Mouse (Mus musculus) layer of hippocampus, adult 11-12 months (tissue): ENCODE results near the gene Epha10.
A peak's percentile ranks its signal among the peaks of the same experiment; 100 is the strongest.
"Not testable (repeated sequence)": the region's sequence is repeated elsewhere in the genome, so short reads cannot be mapped to it uniquely, and the experiment has no call there.

Experiments
- DNase-seq: peaks from one replicate; pipeline ENCODE4 v3.0.0; 2022; ENCODE audit warnings: low spot score

The Epha10 gene

GRCm38 (mm10) chr4:124894508-124895428 lies 14.1 kb downstream of the Epha10 start:
- peak; percentile 52 for DNase-seq

DNA sequence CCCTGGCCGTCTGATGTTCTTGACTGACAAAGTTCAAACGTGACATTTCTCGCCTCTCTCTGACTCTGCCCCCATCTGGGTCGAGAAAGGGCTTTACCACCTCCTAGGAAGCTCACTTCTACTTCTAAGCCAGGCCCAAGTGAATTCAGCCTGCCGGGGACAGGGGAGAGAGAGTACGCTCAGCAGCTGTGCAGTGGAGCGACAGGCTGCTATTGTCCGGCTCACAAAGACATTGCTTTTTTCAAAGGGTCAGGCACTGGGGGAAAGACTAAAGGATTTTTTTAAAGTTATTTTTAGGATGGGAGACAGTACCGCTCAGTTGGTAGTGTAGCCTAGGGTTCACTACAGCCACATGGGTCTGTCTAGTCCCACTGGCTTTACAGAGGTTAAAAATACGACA lies 17.7 kb downstream of the Epha10 start:
- DNase-seq = no peak

DNA sequence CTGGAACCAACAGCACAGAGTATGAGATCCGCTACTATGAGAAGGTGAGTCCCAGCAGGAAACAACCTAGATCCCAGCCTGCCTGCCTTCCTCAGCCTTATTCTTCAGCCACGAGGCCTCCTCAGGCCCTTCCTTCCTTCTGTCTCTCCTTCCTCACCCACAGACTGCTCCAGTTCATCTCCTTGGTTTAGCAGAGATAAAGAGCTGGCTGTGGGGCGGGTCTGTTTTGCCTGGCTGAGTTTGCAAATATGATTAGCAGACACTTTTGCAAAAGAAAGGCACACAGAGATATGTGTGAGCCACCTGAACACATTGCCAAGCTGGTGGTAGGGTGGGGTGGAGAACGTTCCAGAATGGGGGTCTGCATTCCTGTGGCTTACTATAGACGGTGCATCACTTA lies 19.2 kb downstream of the Epha10 start:
- DNase-seq = no peak

DNA sequence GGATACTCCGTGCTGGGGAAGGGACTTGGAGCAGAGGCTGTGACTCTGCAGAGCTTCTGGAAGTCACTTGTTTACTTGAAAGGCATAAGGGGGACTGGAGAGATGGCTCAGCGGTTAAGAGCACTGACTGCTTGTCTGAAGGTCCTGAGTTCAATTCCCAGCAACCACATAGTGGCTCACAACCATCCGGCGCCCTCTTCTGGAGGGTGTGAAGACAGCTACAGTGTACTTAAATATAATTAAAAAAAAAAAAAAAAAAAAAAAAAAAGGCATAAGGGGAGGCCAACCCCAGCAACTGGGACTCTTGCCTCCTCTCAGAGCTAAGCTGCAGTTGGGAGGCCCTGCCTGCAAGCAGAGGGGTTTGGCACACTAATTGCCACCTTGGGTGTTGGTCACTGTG lies 24.7 kb downstream of the Epha10 start:
- no peak for DNase-seq

DNA sequence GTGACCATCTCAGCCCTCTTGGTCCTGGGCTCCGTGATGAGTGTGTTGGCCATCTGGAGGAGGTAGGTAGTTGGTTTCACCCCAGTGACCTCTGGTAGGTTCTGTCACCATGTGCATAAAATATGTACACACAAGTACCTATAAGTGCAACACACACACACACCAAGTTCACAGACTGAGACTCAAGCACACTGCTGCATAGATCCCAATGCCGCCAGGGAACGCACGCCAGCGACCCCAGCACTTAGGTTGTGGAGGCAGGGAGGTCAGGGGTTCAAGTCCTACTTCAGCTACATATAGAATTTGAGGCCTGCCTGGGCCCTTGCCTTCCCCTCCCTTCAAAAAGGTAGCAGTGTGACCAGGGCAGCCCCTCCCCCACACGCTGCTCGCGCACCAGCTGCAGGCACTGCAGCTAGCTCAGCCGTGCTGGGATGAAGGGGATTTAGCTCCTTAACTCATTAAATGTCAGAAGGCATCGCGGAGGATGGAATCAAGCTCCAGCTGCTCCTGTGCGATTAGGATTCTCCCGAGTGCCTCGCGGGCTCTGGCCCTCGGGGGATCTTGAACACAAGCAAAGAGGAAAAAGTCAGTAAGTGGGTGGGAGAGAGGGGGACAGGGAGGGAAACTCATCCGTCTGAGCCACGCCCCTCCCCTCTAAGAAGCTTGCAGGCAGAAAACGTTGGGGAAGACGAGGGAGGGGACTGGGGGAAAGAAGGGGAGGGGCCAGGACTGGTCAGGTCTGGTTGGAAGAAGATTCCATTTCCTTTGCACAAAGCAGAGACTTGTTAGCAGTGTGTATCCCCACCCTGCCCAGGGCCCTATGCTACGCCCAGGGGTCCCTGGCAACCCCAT lies 25.5 kb downstream of the Epha10 start:
- DNase-seq = no peak

- DNase-seq = no peak
Observed at GRCm38 (mm10) chr4:124928102-124928501, 47.4 kb downstream of the Epha10 start.

- peak; percentile 95 for DNase-seq
Observed at GRCm38 (mm10) chr4:124936613-124937471, 56.1 kb downstream of the Epha10 start, which contains the start of gene 9930104L06Rik. TSS of gene 9930104L06Rik (plus strand) at chr4:124937048.

DNA sequence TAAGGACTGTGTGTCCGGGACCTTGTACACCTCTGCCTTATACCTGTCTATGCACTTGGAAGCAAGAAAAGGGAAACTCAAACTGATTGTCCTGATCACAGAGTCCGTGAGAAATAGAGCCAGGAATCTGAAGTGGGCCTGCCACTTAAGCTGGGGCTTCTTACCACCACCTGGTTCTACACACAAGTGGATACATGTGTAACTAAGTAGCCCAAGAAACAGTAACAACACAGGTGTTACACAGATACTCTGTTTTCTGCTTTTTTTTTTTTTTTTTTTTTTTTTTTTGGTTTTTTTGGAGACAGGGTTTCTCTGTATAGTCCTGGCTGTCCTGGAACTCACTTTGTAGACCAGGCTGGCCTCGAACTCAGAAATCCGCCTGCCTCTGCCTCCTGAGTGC lies 58.5 kb downstream of the Epha10 start, which contains the start of gene Cdca8:
Gene Cdca8, minus strand, starts transcription at position 101 of the 400 bp plus-strand sequence.
- not testable (repeated sequence) for DNase-seq

GRCm38 (mm10) chr4:124943022-124943421 lies 62.3 kb downstream of the Epha10 start:
- peak; percentile 86 for DNase-seq

GRCm38 (mm10) chr4:124943781-124944180 lies 63.1 kb downstream of the Epha10 start:
- DNase-seq = no peak

DNA sequence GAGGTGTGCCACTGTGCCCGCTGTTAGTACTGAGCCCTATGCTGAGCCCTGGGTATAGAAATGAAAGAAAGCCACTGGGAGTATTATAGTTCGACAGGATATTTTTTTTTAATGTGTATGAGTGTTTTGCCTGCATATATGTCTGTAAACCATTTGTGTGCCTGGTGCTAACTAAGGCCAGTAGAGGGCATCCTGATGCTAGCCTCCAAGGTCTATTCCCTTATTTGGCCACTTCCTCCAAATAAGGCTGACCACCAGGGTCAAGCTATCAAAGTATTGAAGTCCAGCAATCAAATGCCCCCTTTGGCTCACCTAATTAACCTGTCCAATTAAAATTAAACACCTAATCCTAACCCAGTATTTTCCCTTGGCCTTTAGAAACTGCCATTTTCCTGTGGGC lies 64.3 kb downstream of the Epha10 start:
- no peak for DNase-seq

DNA sequence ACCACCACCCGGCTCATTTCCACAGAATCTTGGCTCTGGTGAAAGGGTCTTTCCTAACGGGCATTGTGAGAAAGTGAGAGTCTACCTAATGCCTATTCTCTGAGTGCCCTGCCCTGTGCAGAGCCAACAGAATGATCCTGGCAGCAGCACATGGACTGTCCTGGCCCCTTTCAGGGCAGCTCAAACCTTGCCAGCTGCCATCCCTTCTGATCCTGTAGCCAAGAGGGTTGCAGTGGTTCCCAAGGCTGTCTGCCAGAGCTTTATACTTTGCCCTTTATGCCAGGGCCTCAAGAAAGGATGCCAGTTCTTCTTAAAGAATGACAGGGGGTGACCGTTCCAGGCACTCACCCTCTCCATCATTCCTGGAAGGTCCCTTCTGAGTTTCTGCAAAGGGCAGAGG lies 68.8 kb downstream of the Epha10 start:
- DNase-seq = no peak

DNA sequence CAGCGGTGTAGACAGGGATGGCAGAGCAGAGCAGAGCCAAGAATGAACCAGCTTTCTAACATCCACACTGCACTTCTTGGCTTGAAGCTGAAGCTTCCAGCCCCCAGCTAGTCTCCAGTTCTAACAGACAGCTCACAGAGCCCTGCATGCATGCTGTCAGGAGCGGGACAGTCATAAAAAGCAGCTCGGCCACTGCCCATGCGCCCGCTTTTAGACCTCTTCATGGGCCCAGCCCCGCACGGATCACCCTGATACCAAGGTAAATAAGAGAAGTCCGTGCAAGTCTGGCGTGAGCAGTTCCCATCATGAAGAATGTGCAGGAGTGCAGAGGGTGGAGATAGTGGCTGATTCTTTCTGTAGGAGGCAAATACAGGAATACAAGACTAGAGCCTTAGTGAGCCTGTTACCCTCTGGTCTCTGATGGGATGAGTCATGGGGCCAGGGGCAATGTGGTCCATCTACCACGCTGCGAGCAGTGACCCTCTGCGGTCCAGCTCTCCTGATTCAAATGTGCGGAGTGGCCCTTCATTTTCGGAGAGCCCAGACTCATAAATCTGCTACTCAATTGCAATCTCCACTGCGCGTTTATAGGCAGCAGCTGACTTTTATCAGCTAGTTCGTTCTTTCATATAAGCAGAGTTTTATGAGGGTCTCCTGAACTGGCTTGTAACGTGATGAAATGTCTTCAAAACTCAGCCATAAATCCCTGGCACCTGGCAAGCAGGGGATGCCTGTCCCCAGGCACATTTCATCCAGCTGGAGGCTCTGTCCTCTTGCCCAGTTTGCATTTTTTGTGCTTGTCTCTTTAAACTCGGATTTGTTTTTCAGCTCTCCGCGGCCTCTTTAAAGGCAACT lies 69.7 kb downstream of the Epha10 start:
- DNase-seq = no peak

- no peak for DNase-seq
Observed at GRCm38 (mm10) chr4:124951036-124951433, 70.3 kb downstream of the Epha10 start.

DNA sequence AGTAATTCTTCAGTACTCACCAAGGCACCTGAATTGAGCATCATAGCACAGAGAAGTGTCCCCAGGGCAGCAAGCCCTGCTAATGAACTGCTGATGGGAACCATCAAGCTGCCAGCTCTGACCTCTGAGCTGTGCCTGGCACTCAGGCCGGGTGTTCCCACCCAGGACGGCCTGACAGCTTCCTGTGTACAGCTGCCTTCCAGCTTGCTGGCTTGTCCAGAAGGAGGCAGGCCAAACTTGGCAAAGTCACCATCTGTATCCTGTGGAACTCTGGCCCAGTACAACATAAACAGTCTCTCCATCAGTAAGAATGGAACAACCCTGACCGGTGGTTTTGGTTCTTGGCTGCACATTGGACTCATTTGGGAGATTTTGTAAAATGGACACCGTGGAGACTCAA lies 72.8 kb downstream of the Epha10 start:
- no peak for DNase-seq

- DNase-seq = no peak
Observed at GRCm38 (mm10) chr4:124957284-124957683, 76.6 kb downstream of the Epha10 start.

DNA sequence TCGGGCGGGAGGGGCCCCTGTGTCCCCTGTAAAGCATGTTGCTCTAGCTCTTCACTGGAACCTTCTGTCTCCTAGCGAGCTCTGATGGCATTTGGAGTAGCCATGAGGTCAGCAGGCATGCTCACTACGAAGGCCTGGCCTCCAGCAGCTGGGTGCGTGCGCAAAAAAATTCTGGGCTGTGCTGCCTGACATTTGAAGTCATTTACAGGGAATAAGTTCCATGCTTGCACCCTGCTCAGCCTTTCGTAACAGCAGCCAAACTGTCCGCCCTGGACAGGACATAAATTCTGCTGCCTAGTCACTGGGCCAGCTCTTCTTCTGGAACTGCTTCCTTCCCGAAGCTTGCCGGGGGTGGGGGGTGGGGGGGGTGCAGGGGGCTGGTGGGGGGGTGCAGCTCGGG lies 78.4 kb downstream of the Epha10 start:
- no peak for DNase-seq

DNA sequence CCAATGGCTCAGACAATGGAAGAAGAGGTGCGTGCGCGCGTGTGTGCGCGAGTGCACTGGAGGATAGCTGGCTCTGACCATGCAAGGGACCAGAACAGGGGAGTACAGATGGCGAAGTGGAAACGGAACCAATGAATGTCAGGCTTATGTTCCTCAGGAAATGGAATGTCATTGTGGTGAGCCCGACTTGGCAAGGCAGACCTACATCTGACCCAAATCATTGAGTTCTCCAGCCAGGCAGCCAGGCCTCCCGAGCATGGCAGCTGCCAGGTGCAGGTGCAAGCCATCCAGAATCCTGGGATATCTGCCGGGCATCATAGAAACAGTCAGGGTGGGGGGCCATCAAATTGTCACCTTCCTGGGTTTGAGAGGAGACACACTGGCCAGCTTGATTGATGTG lies 80.2 kb downstream of the Epha10 start:
- DNase-seq = no peak

DNA sequence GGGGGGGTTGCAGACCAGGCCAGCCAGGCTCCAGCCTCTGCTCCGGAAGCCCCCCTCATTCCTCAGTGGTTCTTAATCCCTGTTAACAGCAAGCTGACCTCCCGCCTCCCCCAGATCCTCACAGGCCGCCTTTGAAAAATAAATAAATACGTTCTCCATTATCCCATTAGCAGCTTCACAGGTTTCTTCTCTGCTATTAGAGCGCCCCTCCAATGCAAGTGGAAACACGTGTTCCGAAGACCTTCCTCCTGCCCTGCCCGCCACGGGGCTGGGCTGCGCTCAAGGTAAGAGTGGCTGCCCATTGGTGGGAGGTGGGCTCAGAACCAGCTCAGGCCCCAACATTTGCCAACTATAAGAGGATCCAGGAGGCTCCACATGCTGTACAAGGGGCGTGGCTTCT lies 81.9 kb downstream of the Epha10 start:
- no peak for DNase-seq

DNA sequence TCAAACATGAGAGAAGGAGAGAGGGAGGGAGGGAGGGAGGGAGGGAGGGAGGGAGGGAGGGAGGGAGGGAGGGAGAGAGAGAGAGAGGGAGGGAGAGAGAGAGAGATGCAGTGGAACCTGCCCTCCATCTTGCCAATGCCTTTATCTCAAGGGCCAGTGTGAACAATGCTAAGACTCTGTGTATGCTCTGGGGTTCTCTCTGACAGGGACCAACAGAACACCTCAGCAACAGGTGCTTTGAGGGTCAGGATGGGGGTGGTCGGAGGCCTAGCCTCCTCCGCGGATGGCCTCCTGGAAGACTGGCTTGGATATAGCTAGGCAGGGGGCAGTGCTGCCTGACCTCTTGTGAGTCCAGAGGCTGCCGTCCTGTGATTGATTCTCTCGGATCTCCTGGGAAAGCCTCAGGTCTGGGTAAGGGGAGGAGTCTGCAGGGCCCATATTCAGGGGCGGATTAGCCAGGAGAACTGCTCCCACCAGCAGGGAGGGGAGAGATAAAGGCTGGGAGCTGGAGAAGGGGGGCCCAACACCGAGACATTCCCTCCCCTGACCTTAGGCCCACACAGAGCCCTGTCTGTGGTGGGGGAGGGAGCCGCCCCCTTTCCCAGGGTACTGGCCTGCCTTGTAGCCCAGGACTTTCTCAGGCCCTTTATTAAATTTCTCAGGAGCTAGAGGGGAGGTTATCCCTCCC lies 84.4 kb downstream of the Epha10 start:
- DNase-seq = no peak
